Mouse (Mus musculus) C2C12 (cell line): ENCODE results near the gene Zfp771. TPM values are rescaled to one million over a fixed set of nuclear protein-coding genes. Genes with fewer than 3 reads are reported as not detected.

Experiments used
- H3K27me3 ChIP-seq: one replicate; pipeline ENCODE4 v1.6.1; 2011; ENCODE audit not compliant: control insufficient read depth, insufficient read depth, insufficient read length
- H3K36me3 ChIP-seq: one replicate; pipeline ENCODE4 v1.6.1; 2011; ENCODE audit not compliant: control insufficient read depth, insufficient read depth
- H3K4me3 ChIP-seq: one replicate; pipeline ENCODE4 v1.5.1; 2011; ENCODE audit warnings: mild to moderate bottlenecking, control low read depth; ENCODE audit not compliant: poor library complexity, insufficient read depth, severe bottlenecking
- H3K79me2 ChIP-seq: one replicate; pipeline ENCODE4 v1.6.1; 2011; ENCODE audit not compliant: control insufficient read depth, insufficient read depth
- H3K79me3 ChIP-seq: one replicate; pipeline ENCODE4 v1.6.1; 2011; ENCODE audit warnings: low read depth, control low read depth
- H3ac ChIP-seq: one replicate; pipeline ENCODE3; 2011; ENCODE audit warnings: low read depth; ENCODE audit not compliant: control insufficient read depth, insufficient read length
- CEBPB ChIP-seq: IDR thresholded peaks from one replicate; pipeline ENCODE4 v1.6.1; 2011; ENCODE audit warnings: low read depth, mild to moderate bottlenecking, control low read depth, moderate library complexity
- CTCF ChIP-seq: IDR thresholded peaks from one replicate; pipeline ENCODE4 v1.5.1; 2011; ENCODE audit not compliant: control insufficient read depth, insufficient read depth, insufficient read length
- FOSL1 ChIP-seq: IDR thresholded peaks from one replicate; pipeline ENCODE4 v1.8.0; 2011; ENCODE audit warnings: mild to moderate bottlenecking, low read length; ENCODE audit not compliant: poor library complexity, insufficient read depth, severe bottlenecking
- MAX ChIP-seq: IDR thresholded peaks from one replicate; pipeline ENCODE4 v1.6.1; 2011; ENCODE audit warnings: mild to moderate bottlenecking, control low read depth
- MYOD1 ChIP-seq: IDR thresholded peaks from one replicate; pipeline ENCODE4 v1.6.1; 2011; ENCODE audit warnings: low read depth; ENCODE audit not compliant: control insufficient read depth, insufficient read length
- MYOG ChIP-seq: IDR thresholded peaks from one replicate; pipeline ENCODE4 v1.6.1; 2011; ENCODE audit not compliant: control insufficient read depth, insufficient read length; ENCODE audit errors: extremely low read depth
- USF1 ChIP-seq: IDR thresholded peaks from one replicate; pipeline ENCODE4 v1.6.1; 2011; ENCODE audit warnings: low read depth, mild to moderate bottlenecking, control low read depth, moderate library complexity
- polyA plus RNA-seq: library from polyadenylated mRNA; unstranded; fragments of >200 nt; fragmentation: generic; extraction: Trizol; gene quantifications from one replicate; pipeline ENCODE4 v1.2.1, GENCODE M21; 2012; ENCODE audit warnings: missing spikeins

Gene Zfp771
- polyA plus RNA-seq, 1 experiment = 38.0 TPM

- Histone ChIP-seq H3K79me2 (peaks cover 35% of the 10 kb centered on the region), H3ac (no peak overlapping the region), H3K4me3 (no peak overlapping the region), H3K36me3 (peaks cover 10% of the 10 kb centered on the region), H3K27me3 (no peaks in the 10 kb centered on the region), H3K79me3 (peaks cover 29% of the 10 kb centered on the region)
- TF ChIP-seq MAX (peak; percentile 18), USF1 (peak; percentile 38), MYOD1 (no peak), MYOG (no peak), FOSL1 (no peak), CEBPB (no peak), CTCF (peak; percentile 71)
These were observed 15.3 kb upstream of the Zfp771 start for GRCm38 (mm10) chr7:127228615-127229303.

- H3K36me3 ChIP-seq = peaks cover 28% of the 10 kb centered on the region
- peaks cover 57% of the 10 kb centered on the region for H3K79me2 ChIP-seq
- TF ChIP-seq CTCF (no peak), MYOD1 (no peak), CEBPB (no peak), MAX (no peak), MYOG (no peak), FOSL1 (no peak), USF1 (no peak)
- H3ac ChIP-seq = no peak overlapping the region
- H3K27me3 ChIP-seq = no peaks in the 10 kb centered on the region
- peaks cover 41% of the 10 kb centered on the region for H3K79me3 ChIP-seq
- peak overlapping the region; percentile 80 for H3K4me3 ChIP-seq
These were observed 12.7 kb upstream of the Zfp771 start for GRCm38 (mm10) chr7:127231376-127231775.

GRCm38 (mm10) chr7:127231826-127232621 is 12.1 kb upstream of the Zfp771 start:
- Histone ChIP-seq H3K36me3 (peaks cover 35% of the 10 kb centered on the region), H3K27me3 (no peaks in the 10 kb centered on the region), H3K4me3 (peak overlapping the region; percentile 80), H3ac (peak overlapping the region; percentile 76), H3K79me2 (peaks cover 64% of the 10 kb centered on the region), H3K79me3 (peaks cover 43% of the 10 kb centered on the region)
- TF ChIP-seq MAX (no peak), FOSL1 (no peak), USF1 (no peak), CEBPB (no peak), MYOG (no peak), MYOD1 (no peak), CTCF (no peak)

- Histone ChIP-seq H3K4me3 (peak within 1 kb of the TSS; percentile 80), H3K79me3 (peaks cover 43% of the 10 kb centered on the region), H3ac (peak within 1 kb of the TSS; percentile 76), H3K27me3 (no peaks in the 10 kb centered on the region), H3K36me3 (peaks cover 37% of the 10 kb centered on the region), H3K79me2 (peaks cover 64% of the 10 kb centered on the region)
- TF ChIP-seq CEBPB = no peak
- no peak for TF ChIP-seq USF1
- no peak for TF ChIP-seq MYOD1
- no peak for TF ChIP-seq MYOG
- no peak for TF ChIP-seq FOSL1
- no peak for TF ChIP-seq MAX
- no peak for TF ChIP-seq CTCF
These were observed 11.3 kb upstream of the Zfp771 start, which contains the start of the genes Zfp553 and Sept1 for GRCm38 (mm10) chr7:127232622-127233367. Zfp553 (plus strand) TSS chr7:127233061. Sept1 (minus strand) TSS chr7:127233130.

- no peak for TF ChIP-seq CTCF
- no peak for TF ChIP-seq USF1
- no peak for TF ChIP-seq CEBPB
- TF ChIP-seq FOSL1 = no peak
- no peak for TF ChIP-seq MYOG
- TF ChIP-seq MAX = no peak
- TF ChIP-seq MYOD1 = no peak
- Histone ChIP-seq H3K79me3 (peaks cover 43% of the 10 kb centered on the region), H3K27me3 (no peaks in the 10 kb centered on the region), H3K4me3 (peak overlapping the region; percentile 80), H3K79me2 (peaks cover 64% of the 10 kb centered on the region), H3ac (peak overlapping the region; percentile 76), H3K36me3 (peaks cover 42% of the 10 kb centered on the region)
These were observed 10.7 kb upstream of the Zfp771 start for GRCm38 (mm10) chr7:127233368-127233749.
